Mouse (Mus musculus) G1E (cell line): Measurements from ENCODE around the gene Slc25a22. TPM values are rescaled to one million over a fixed set of nuclear protein-coding genes. Genes with fewer than 3 reads are reported as not detected.

Source experiments
- ATAC-seq: 2 replicates; pipeline ENCODE4 v1.8.0; 2016; ENCODE audit warnings: mild to moderate bottlenecking; ENCODE audit not compliant: insufficient number of reproducible peaks, poor library complexity, low FRiP score, severe bottlenecking; ENCODE audit errors: extremely low read depth
- DNase-seq: peaks from one replicate; pipeline ENCODE4 v3.0.0; 2012; ENCODE audit warnings: low spot score
- H3K27me3 ChIP-seq: 2 replicates; pipeline ENCODE4 v1.6.1; 2012; ENCODE audit warnings: mild to moderate bottlenecking, low read length, inconsistent platforms; ENCODE audit not compliant: insufficient read depth
- H3K36me3 ChIP-seq: replicated peaks from 2 replicates; pipeline ENCODE3; 2012; ENCODE audit warnings: mild to moderate bottlenecking, inconsistent platforms
- H3K4me1 ChIP-seq: 2 replicates; pipeline ENCODE4 v1.6.1; 2012; ENCODE audit warnings: low read depth, low read length, inconsistent platforms, mixed read lengths; ENCODE audit not compliant: insufficient read depth
- H3K4me3 ChIP-seq: 2 replicates; pipeline ENCODE4 v1.5.1; 2012; ENCODE audit warnings: low read depth, mild to moderate bottlenecking, inconsistent platforms, low read length, moderate library complexity, mixed read lengths
- H3K9me3 ChIP-seq: replicated peaks from 2 replicates; pipeline ENCODE4 v1.6.1; 2012; ENCODE audit warnings: inconsistent platforms
- CTCF ChIP-seq: IDR thresholded peaks from 2 replicates; pipeline ENCODE4 v1.5.1; 2012; ENCODE audit warnings: low read depth, low read length, inconsistent platforms, mixed read lengths
- GATA1 ChIP-seq: IDR thresholded peaks from 2 replicates; pipeline ENCODE4 v1.6.1; 2012; ENCODE audit warnings: borderline replicate concordance, low read length, inconsistent platforms, mixed read lengths
- GATA2 ChIP-seq: IDR thresholded peaks from 2 replicates; pipeline ENCODE4 v1.6.1; 2012; ENCODE audit warnings: low read depth, low read length, inconsistent platforms, borderline replicate concordance
- POLR2AphosphoS5 ChIP-seq: IDR thresholded peaks from 2 replicates; pipeline ENCODE4 v1.6.1; 2012; ENCODE audit warnings: low read depth, low read length, inconsistent platforms; ENCODE audit not compliant: insufficient replicate concordance
- TAL1 ChIP-seq: conservative IDR thresholded peaks from 2 replicates; pipeline ENCODE4 v1.6.1; 2012; ENCODE audit warnings: low read depth, low read length, inconsistent platforms, mixed read lengths
- polyA plus RNA-seq: library from polyadenylated mRNA; stranded (reverse); fragments of >175 nt; gene quantifications from 2 replicates; pipeline ENCODE4 v1.2.3, GENCODE M21; 2012
- total RNA-seq, 2 experiments: library from RNA; stranded (forward) in 1 of 2; stranded (reverse) in 1 of 2; fragments of 200-1000 nt in 1 of 2; fragments of >200 nt in 1 of 2; fragmentation: Nextera tagmentation in 1 of 2; gene quantifications; 2 replicates each; pipeline ENCODE4 v1.2.3; 2014 to 2017

The Slc25a22 gene
- total and polyA plus RNA-seq, 3 experiments: 3.7 to 51.8 (median 16.3) TPM

- Histone ChIP-seq H3K9me3 (no peaks in the 10 kb centered on the region), H3K4me1 (peaks cover 64% of the 10 kb centered on the region), H3K4me3 (no peak overlapping the region), H3K27me3 (peaks cover 34% of the 10 kb centered on the region), H3K36me3 (peaks cover 45% of the 10 kb centered on the region)
- no peak for ATAC-seq
- no peak for TF ChIP-seq GATA1
- no peak for TF ChIP-seq GATA2
- TF ChIP-seq TAL1: no peak
- no peak for TF ChIP-seq CTCF
- TF ChIP-seq POLR2AphosphoS5: no peak
- no peak for DNase-seq
Measured at GRCm38 (mm10) chr7:141428701-141429100, 9.0 kb downstream of the Slc25a22 start.

GRCm38 (mm10) chr7:141426948-141427730, 10.6 kb downstream of the Slc25a22 start:
- no peak overlapping the region for H3K4me3 ChIP-seq
- peaks cover 29% of the 10 kb centered on the region for H3K36me3 ChIP-seq
- TF ChIP-seq POLR2AphosphoS5: no peak
- TF ChIP-seq TAL1: no peak
- TF ChIP-seq CTCF: no peak
- no peak for TF ChIP-seq GATA2
- TF ChIP-seq GATA1: no peak
- no peaks in the 10 kb centered on the region for H3K9me3 ChIP-seq
- no peak for ATAC-seq
- H3K27me3 ChIP-seq: peaks cover 46% of the 10 kb centered on the region
- H3K4me1 ChIP-seq: peaks cover 48% of the 10 kb centered on the region
- DNase-seq: no peak

- Histone ChIP-seq H3K4me3 (no peak overlapping the region), H3K36me3 (no peaks in the 10 kb centered on the region), H3K9me3 (no peaks in the 10 kb centered on the region), H3K4me1 (peaks cover 32% of the 10 kb centered on the region), H3K27me3 (peaks cover 52% of the 10 kb centered on the region)
- TF ChIP-seq GATA2 (no peak), POLR2AphosphoS5 (no peak), TAL1 (no peak), CTCF (no peak), GATA1 (no peak)
- ATAC-seq: no peak
- no peak for DNase-seq
Measured at GRCm38 (mm10) chr7:141423811-141424210, 13.9 kb downstream of the Slc25a22 start.

GRCm38 (mm10) chr7:141420030-141420702, 17.5 kb downstream of the Slc25a22 start:
- H3K27me3 ChIP-seq: peaks cover 32% of the 10 kb centered on the region
- no peak for DNase-seq
- no peak for ATAC-seq
- H3K4me1 ChIP-seq: peaks cover 20% of the 10 kb centered on the region
- TF ChIP-seq GATA2: no peak
- TF ChIP-seq GATA1: no peak
- TF ChIP-seq TAL1: no peak
- TF ChIP-seq CTCF: no peak
- no peak for TF ChIP-seq POLR2AphosphoS5
- H3K36me3 ChIP-seq: no peaks in the 10 kb centered on the region
- no peaks in the 10 kb centered on the region for H3K9me3 ChIP-seq
- H3K4me3 ChIP-seq: no peak overlapping the region

- TF ChIP-seq GATA2 (no peak), TAL1 (no peak), GATA1 (no peak), POLR2AphosphoS5 (no peak), CTCF (no peak)
- no peak overlapping the region for H3K4me3 ChIP-seq
Measured at GRCm38 (mm10) chr7:141418970-141419369, 18.7 kb downstream of the Slc25a22 start.

GRCm38 (mm10) chr7:141417731-141418681, 19.7 kb downstream of the Slc25a22 start:
- no peaks in the 10 kb centered on the region for H3K9me3 ChIP-seq
- no peak for DNase-seq
- no peak for TF ChIP-seq GATA1
- H3K36me3 ChIP-seq: no peaks in the 10 kb centered on the region
- peaks cover 32% of the 10 kb centered on the region for H3K4me1 ChIP-seq
- H3K27me3 ChIP-seq: peaks cover 20% of the 10 kb centered on the region
- no peak for ATAC-seq
- H3K4me3 ChIP-seq: no peak overlapping the region

More at GRCm38 (mm10) chr7:141418970-141419369, 18.7 kb downstream of the Slc25a22 start:
- ATAC-seq: no peak
- H3K9me3 ChIP-seq: no peaks in the 10 kb centered on the region
- DNase-seq: no peak
- no peaks in the 10 kb centered on the region for H3K36me3 ChIP-seq
- H3K27me3 ChIP-seq: peaks cover 29% of the 10 kb centered on the region
- peaks cover 26% of the 10 kb centered on the region for H3K4me1 ChIP-seq
